Mouse (Mus musculus) ES-E14 (cell line): ENCODE data around the gene Ccdc153. TPM values are rescaled to one million over a fixed set of nuclear protein-coding genes. Genes with fewer than 3 reads are reported as not detected.

Experiments
- DNase-seq: peaks from one replicate; pipeline ENCODE4 v3.0.0-alpha.2; 2013; ENCODE audit warnings: low read depth, low spot score
- H3K27ac ChIP-seq: 2 replicates; pipeline ENCODE4 v1.5.1; 2012; ENCODE audit warnings: low read depth, mild to moderate bottlenecking, low read length, moderate library complexity, mixed read lengths; ENCODE audit not compliant: poor library complexity, insufficient read depth, severe bottlenecking
- H3K36me3 ChIP-seq: 2 replicates; pipeline ENCODE4 v1.6.1; 2012; ENCODE audit warnings: mild to moderate bottlenecking, low read length, moderate library complexity, mixed read lengths; ENCODE audit not compliant: control insufficient read depth, poor library complexity, insufficient read depth, severe bottlenecking
- H3K4me1 ChIP-seq, 2 experiments: fragments of 150-350 bp in 1 of 2; sonication (generic) in 1 of 2; 2 replicates each; pipeline ENCODE4 v1.6.1; 2012; ENCODE audit warnings: low read length in 2 of 2, mild to moderate bottlenecking in 1 of 2, mixed read lengths in 1 of 2; ENCODE audit not compliant: control insufficient read depth in 2 of 2, insufficient read depth in 2 of 2, poor library complexity in 1 of 2
- H3K4me3 ChIP-seq, 2 experiments: fragments of 150-350 bp in 1 of 2; sonication (generic) in 1 of 2; 2 replicates each; pipeline ENCODE4 v1.5.1; 2012; ENCODE audit warnings: low read length in 2 of 2, low read depth in 1 of 2, mild to moderate bottlenecking in 1 of 2, mixed read lengths in 1 of 2; ENCODE audit not compliant: insufficient read depth in 1 of 2, poor library complexity in 1 of 2, severe bottlenecking in 1 of 2
- H3K9ac ChIP-seq: 2 replicates; pipeline ENCODE4 v1.6.1; 2012; ENCODE audit warnings: low read depth, mild to moderate bottlenecking, low read length, mixed read lengths; ENCODE audit not compliant: poor library complexity, insufficient read depth, severe bottlenecking
- H3K9me3 ChIP-seq: fragments of 150-350 bp; sonication (generic); 2 replicates; pipeline ENCODE4 v1.6.1; 2012; ENCODE audit warnings: low read depth, mild to moderate bottlenecking, low read length; ENCODE audit not compliant: control insufficient read depth, insufficient read depth
- CHD2 ChIP-seq: IDR thresholded peaks from 2 replicates; pipeline ENCODE4 v1.6.1; 2014; ENCODE audit warnings: mild to moderate bottlenecking, low read depth, low read length, inconsistent platforms
- HCFC1 ChIP-seq: IDR thresholded peaks from 2 replicates; pipeline ENCODE4 v1.6.1; 2012; ENCODE audit warnings: low read length, inconsistent platforms, borderline replicate concordance; ENCODE audit not compliant: insufficient read depth
- MAFK ChIP-seq: IDR thresholded peaks from 2 replicates; pipeline ENCODE4 v1.6.1; 2014; ENCODE audit warnings: mild to moderate bottlenecking, low read depth, low read length, inconsistent platforms; ENCODE audit not compliant: insufficient read depth
- ZC3H11A ChIP-seq: IDR thresholded peaks from 2 replicates; pipeline ENCODE4 v1.6.1; 2012; ENCODE audit warnings: low read depth, mild to moderate bottlenecking, inconsistent platforms, low read length, borderline replicate concordance
- ZNF384 ChIP-seq: IDR thresholded peaks from 2 replicates; pipeline ENCODE4 v1.6.1; 2012; ENCODE audit warnings: low read depth, low read length, inconsistent platforms
- in situ Hi-C, 2 experiments: fragments of 600-800 bp; cut with MboI; formaldehyde crosslinking; loops; one replicate each; pipeline ENCODE4 v1.15.1; 2025; ENCODE audit warnings: low sequenced_read_pairs in 2 of 2, inconsistent platforms in 1 of 2; ENCODE audit not compliant: unreplicated experiment in 2 of 2
- total RNA-seq: library from RNA; depleted of rRNA; stranded (reverse); fragments of 300-350 nt; gene quantifications from 2 replicates; pipeline ENCODE4 v1.2.3, GENCODE M21; 2012

The Ccdc153 gene
- total RNA-seq, 1 experiment: not detected

- Histone ChIP-seq H3K9me3 (no peaks in the 10 kb centered on the region), H3K4me1 (peaks cover under 1 to 2% of the 10 kb centered on the region in 2 experiments; a peak in 1 of 4 replicates), H3K36me3 (no peaks in the 10 kb centered on the region), H3K9ac (no peak overlapping the region), H3K27ac (no peak overlapping the region), H3K4me3 (no peak overlapping the region)
- DNase-seq: no peak
- TF ChIP-seq ZC3H11A: no peak
- TF ChIP-seq HCFC1: no peak
- no peak for TF ChIP-seq CHD2
- no peak for TF ChIP-seq MAFK
- TF ChIP-seq ZNF384: no peak
- in situ Hi-C loops: no loop called here
Observed at GRCm38 (mm10) chr9:44237128-44237527, 3.3 kb upstream of the Ccdc153 start.

DNA sequence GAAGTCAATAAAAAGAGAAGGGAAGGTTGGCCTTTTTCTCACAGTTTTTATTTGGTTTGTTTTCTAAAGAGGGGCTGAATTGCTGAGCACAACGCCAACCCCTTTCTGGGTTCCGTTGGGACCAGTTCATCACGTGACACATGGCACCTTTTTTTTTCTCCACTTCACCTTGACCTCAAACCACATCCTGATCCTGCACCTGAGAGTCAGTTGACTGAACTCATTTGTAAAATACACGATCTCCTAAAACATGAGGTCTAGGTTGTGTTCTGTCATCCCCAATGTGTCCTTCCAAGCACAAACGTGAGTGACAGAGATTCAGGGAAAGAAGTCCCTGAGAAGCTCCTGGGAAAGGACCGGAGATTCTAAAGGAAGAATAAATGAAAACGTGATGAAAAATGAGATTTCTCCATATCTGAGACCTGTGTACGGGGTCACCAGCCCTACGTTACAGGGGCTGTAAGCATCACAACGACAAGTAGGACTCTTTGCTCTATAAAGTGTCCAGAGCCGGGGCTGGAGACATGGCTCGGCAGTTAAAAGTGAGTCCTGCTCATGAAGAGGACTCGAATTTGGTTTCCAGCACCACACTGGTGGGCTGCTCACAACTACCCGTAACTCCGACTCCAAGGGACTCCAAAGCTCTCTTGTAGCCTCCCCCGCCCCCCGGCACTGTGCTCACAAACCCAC lies 1.8 kb upstream of the Ccdc153 start:
- H3K36me3 ChIP-seq: no peaks in the 10 kb centered on the region
- no peak overlapping the region for H3K4me3 ChIP-seq
- in situ Hi-C loops: no loop called here
- no peaks in the 10 kb centered on the region for H3K4me1 ChIP-seq
- no peaks in the 10 kb centered on the region for H3K9me3 ChIP-seq
- no peak for DNase-seq
- TF ChIP-seq ZNF384 (0 out of 2 replicates have a peak, but pooled peaks have one; percentile 3), HCFC1 (no peak)
- H3K9ac ChIP-seq: no peak overlapping the region
- H3K27ac ChIP-seq: no peak overlapping the region

DNA sequence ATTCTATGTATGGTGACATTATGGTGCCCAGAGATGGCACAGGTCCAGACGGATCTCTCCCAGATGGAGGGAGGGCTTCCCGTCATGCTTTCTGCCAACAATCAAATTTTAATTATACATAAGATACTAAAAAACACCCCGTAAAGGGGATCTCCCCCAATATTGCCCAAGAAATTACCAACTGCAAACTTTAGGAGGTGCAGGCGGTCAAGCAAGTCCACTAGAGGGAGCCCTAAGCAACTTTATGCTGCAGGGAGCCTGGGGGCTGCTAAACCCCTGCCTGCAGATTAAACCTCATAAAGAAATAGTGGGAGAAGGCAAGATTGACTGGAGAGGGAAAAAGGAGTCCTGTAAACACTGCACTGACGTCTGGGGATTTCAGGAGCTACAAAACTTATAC lies 1.0 kb upstream of the Ccdc153 start:
- peak; percentile 17 for DNase-seq
- H3K9ac ChIP-seq: no peak overlapping the region
- TF ChIP-seq ZC3H11A: no peak
- no peak for TF ChIP-seq HCFC1
- no peak for TF ChIP-seq ZNF384
- no peak for TF ChIP-seq MAFK
- TF ChIP-seq CHD2: no peak
- no peak overlapping the region for H3K4me3 ChIP-seq
- in situ Hi-C loops: no loop called here
- no peaks in the 10 kb centered on the region for H3K4me1 ChIP-seq
- H3K27ac ChIP-seq: no peak overlapping the region
- H3K9me3 ChIP-seq: no peaks in the 10 kb centered on the region
- H3K36me3 ChIP-seq: no peaks in the 10 kb centered on the region

DNA sequence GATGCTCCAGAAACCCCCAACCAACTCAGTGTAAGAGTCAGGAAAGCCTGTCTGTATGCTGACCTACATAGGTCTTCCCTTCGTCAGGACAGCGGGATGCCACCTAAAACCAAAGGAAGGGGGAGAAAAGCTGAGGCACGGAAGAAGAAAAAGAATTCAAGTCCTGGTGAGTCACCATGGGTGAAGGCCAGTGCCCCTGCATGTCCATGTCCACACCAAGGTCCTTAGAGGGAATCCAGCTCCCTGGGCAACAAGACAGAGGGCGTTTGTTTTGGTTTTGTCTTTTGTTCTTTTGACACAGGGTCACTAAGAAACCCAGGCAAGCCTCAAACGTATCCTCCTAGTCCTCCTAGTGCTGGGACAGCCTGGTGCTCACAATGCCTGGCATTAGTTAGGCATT lies 435 bp downstream of the Ccdc153 start:
- Histone ChIP-seq H3K9ac (no peak overlapping the region), H3K9me3 (no peaks in the 10 kb centered on the region), H3K27ac (no peak overlapping the region), H3K36me3 (no peaks in the 10 kb centered on the region), H3K4me1 (no peaks in the 10 kb centered on the region), H3K4me3 (no peak overlapping the region)
- TF ChIP-seq ZC3H11A (no peak), ZNF384 (no peak), MAFK (no peak), HCFC1 (no peak), CHD2 (no peak)
- no peak for DNase-seq
- in situ Hi-C loops: no loop called here

GRCm38 (mm10) chr9:44241418-44241817 lies 942 bp downstream of the Ccdc153 start:
- no peaks in the 10 kb centered on the region for H3K36me3 ChIP-seq
- no peaks in the 10 kb centered on the region for H3K4me1 ChIP-seq
- no peak overlapping the region for H3K4me3 ChIP-seq
- H3K27ac ChIP-seq: no peak overlapping the region
- H3K9ac ChIP-seq: no peak overlapping the region
- no peaks in the 10 kb centered on the region for H3K9me3 ChIP-seq
- TF ChIP-seq HCFC1 (no peak), MAFK (no peak)
- no peak for DNase-seq
- in situ Hi-C loops: no loop called here
